Mouse (Mus musculus) telencephalon, adult 2 months (tissue): Measurements from ENCODE around the gene Akr1b10.
"Not testable (repeated sequence)": the region's sequence is repeated elsewhere in the genome, so short reads cannot be mapped to it uniquely, and the experiment has no call there.

Experiments
- DNase-seq: peaks from one replicate; pipeline ENCODE4 v3.0.0-alpha.2; 2011; ENCODE audit warnings: low read depth, low spot score

The Akr1b10 gene

DNA sequence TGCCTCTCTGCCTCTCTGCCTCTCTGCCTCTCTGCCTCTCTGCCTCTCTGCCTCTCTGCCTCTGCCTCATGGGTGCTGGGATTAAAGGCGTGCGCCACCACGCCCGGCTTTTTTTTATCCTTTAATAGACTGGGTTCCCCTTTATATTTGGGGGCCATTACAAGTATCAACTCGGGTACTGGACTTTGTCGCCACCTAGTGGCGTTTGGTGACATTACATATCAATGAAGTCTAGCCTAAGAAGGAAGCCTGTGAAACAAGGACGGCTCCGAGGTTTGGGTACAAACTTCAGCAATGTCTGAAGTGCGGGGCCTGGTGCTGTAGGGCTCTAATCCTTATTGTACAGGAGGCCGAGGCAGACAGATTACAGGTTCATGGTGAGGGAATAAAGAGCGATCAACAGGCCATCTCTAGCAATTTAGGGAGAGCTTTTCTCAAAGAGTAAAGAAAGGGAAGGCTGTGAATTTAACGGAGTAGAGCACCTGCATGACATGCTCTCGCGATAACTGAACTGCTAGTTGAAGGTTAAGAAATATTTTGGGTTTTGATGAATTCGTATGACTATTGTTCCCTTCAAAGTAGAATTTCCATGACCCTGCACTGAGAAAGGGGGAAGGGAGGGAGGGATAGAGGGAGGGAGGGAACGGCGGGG lies 12.2 kb upstream of the Akr1b10 start:
- peak; percentile 40 for DNase-seq

DNA sequence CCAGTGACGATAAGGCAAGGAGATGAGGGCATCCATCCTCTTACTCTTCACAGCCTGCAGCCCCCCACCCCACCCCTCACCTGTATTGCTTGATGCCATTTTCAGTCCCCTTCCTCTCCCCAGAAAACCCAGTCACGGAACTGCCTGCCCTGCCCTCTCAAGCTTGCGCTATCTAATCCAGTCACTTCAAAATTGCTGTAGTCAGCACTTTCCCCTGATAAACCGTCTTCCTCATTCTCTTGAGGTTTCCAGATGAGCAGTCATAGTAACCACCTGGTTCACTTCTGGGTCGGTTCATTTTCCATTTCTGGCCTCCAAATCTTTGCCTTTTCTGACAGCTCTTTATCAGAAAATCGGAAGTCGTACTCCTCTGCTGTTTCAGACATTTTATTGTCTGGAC lies 10.2 kb upstream of the Akr1b10 start:
- DNase-seq, result no peak

- DNase-seq, result not testable (repeated sequence)
These were observed 8.1 kb upstream of the Akr1b10 start for GRCm38 (mm10) chr6:34375888-34376287.

DNA sequence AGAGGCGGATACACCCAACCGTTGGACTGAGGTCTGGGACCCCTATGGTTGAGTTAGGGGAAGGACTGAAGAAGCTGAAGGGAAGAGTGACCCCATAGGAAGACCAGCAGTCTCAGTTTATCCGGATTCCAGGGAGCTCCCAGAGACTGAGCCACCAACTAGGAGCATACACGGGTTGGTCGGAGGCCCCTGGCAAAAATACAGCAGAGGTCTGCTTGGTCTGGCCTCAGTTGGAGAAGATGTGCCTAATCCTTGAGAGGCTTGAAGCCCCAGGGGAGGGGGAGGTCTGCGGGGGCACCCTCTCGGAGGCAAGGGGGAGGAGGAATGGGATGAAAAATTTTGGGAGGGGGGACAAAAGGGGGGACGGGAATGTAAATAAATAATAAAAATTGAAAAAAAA lies 617 bp upstream of the Akr1b10 start:
- DNase-seq, result no peak

DNA sequence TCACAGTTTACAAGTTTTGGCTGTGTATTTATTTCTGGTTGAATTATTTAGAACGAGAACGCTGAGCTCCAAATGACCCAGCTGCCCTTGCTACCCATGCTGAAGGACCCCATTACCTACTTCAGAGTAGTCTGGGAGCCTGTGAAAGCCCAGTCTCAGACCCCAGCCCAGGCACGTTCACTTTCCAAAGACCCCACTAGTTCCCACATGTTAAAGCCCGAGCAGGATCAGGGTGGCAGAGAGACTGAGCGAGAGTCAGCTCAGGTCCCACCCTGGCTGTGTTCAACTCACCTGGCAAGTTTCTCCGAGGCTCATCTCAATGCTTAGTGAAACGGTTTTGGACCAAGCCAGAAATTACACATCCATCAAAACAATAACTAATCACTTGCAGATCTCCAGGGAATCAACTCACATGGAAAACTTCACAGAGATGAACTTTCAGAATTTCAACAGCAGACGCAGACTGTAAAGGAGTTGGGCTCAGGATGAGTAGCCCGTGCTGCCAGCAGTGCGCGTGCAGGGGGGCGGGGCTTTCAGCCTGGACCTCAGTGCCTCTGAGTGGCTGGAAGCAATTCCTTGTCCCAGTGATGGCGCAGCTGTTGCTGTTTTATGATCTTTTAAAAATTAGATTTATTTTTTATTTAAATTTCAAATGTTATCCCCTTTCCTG lies 818 bp downstream of the Akr1b10 start:
- no peak for DNase-seq

- DNase-seq, result no peak
These were observed 4.6 kb downstream of the Akr1b10 start for GRCm38 (mm10) chr6:34388420-34389156.

- DNase-seq, result no peak
These were observed 11.9 kb downstream of the Akr1b10 start for GRCm38 (mm10) chr6:34395897-34396296.

GRCm38 (mm10) chr6:34398431-34398830 lies 14.4 kb downstream of the Akr1b10 start:
- no peak for DNase-seq

DNA sequence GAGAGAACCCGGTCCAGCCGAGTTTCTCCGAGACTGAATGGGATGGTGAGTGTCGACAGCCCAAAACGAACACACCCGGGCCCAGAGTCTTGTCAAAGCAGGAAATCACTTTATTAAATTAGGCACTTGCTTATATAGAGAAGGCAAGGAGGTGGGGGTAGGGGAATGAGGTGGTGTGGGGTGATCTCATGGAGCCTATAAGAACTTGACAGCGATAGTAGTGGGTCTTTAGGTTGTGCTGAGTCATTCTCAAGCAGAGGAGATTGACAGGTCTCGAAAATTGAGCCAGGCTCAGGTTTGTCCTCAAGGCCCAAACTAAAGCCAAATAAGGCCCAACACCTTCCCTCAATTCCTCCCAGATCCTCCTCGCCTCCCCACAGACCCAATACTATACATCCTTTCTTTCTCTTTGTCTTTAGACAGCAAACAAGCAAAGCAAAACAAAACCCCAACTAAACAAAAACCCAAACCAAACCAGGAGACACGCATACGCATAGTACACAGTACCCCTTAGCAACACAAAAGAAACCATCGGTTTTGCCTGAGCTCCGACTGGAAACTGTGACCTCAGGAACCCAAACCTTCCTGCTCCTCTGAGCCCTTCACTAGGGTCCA lies 15.7 kb downstream of the Akr1b10 start:
- DNase-seq, result no peak

DNA sequence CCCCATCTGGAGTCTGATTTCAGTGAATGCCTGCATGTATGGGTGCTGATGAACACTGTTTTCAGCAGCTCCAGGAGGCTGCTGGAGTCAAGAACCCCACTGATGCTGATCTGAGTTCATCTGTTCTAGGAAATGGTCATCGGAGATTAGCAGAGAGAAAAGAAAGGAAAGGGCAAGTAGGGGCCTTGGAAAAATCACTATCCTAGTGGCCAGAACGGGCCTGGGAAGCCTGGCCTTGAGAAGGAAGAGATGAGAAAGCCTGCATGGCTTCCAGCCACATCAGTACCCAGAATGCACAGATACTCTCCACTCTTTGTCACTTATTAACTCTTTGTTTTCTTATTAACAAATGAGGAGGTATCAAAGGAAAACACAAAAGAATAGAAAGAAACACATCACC lies 16.7 kb downstream of the Akr1b10 start:
- no peak for DNase-seq

DNA sequence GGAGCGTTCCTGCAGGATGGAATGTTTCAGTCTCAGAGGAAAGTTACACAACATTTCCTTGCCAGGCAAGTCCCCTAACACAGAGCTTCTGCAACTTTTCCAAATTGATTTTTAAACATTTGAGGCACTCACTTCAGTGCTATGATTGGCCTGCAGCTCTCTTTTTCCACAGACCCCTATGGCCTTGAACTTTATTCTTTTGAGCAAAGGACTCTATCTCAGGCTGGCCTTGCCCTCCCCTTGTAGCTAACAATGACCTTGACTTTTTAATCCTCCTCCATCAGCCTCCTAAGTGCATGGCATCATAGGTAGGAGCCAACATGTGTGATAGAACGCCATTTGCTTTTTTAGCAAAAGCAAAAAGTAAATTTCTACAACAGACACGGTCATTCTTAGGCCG lies 22.7 kb downstream of the Akr1b10 start:
- DNase-seq, result no peak

DNA sequence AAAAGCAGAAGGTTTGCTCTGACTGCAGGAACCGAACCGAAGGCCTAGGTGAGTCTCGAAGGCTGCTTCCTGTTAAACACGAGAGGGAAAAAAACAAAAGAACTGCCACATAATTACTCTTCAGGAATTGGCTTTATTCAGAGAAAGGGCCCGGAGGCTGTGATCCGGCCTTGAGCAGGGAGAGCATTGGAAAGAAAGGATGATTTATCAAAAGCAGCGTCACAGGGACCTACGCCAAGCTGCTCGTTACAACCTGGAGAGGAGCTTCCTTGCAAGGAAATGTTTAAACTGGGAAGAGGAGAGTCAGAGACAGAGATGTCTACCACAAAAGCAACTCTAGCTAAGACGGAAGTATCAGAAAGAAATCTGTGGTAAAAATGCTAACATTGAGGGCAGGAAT lies 23.4 kb downstream of the Akr1b10 start:
- no peak for DNase-seq

DNA sequence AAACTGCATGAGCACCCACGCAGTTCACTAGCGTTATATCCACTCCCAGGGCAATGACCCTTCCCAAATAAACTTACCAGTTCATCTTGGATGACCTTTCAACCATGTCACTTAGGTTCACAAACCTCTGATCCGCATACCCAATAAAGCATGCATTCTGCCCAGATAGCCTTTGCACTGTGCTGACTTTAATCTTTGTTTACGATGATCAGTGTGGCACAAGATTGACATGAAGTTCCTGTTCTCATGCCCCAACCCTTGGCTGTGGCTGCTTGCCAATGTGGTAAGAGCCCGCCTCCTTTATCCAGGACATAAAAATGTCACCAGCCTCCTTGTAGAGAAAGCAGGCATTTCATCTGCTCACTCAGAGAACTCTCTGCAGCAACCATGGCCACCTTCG lies 28.0 kb downstream of the Akr1b10 start, which contains the start of gene Akr1b7:
TSS of gene Akr1b7 (plus strand) at position 312 of the 400 bp plus-strand sequence.
- DNase-seq, result no peak

DNA sequence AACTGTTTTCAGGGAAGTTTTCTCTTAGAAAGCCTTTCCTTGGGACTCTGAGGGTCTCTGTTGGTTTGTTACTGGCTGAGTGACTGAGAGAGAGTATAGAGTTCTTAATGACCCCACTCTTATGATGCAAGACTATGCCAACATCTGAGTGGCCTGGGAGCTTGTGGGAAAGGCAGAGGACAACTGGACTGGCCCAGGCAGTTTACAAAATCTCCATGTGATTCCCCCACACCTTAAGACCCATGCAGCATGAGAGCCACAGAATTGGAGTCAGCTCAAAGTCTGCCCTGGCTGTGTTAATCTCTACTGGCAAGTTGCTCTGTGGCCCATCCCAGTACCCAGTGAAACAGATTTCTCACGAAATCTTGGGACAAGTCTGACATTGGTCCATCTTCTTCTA lies 28.7 kb downstream of the Akr1b10 start:
- DNase-seq, result no peak

DNA sequence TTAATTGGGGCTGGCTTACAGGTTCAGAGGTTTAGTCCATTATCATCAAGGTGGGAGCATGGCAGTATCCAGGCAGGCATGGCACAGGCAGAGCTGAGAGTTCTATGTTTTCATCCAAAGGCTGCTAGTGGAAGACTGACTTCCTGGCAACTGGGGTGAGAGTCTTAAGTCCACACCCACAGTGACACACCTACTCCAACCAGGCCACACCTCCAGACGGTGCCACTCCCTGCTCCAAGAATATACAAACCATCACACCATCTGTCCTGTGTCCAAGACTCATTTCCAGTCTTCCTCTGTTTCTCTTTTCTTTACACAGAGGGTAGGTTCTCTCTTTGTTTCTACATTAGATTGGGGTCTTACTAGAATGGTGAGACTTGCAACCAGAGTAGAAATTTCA lies 29.4 kb downstream of the Akr1b10 start:
- DNase-seq, result not testable (repeated sequence)

DNA sequence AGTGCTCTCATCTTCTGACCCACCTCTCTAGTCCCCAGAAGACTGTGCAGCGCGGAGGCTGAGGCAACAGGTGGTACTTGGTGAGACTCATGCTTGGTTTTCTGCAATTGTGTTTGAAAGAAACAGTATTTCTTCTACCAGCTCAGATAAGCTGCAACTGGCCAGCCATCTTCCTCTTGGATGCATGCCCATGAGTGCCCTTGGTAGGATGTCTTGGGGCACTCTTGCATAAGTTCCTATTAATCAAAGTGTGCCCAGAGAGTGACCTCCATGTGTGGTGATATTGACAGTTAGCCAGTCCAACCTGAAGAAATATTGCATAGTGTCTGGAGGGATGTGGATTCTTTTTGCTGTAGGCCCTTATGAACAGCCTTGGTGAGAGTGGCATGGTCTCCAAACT lies 32.5 kb downstream of the Akr1b10 start:
- no peak for DNase-seq

DNA sequence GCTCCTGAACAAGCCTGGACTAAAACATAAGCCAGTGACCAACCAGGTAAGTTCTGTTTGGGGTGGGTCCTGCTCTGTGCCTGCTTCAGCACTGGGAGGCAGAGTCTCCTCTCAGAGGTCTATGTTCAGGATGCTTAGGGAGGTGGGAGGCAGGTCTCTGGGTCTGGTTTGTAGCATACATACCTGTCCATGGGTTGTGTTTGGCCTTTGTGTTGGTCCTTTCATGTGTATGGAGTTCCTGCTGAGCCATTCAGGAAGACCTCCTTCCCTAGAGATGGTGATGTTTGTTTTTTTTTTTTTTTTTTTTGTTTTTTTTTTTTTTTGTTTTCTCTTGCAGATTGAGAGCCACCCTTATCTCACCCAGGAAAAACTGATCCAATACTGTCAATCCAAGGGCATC lies 35.1 kb downstream of the Akr1b10 start:
- DNase-seq, result no peak

DNA sequence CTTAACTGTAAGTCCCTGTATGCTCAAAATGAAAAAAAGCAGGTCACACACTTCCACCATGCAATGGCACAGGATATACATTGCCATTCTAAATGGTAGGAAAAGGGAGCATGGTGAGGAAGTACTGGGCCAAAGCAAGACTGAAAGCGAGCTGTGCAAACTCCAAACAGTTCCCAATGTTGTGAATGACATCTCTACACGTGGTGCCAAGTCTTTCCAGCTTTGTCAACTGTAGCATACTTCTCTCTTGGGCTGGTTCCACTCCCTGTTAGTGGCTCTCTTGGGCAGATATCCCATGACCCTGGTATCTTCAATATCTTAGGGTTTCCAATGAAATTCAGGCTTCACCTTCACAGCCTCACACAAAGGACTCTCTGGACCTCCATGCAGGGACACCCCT lies 55.0 kb downstream of the Akr1b10 start:
- DNase-seq, result no peak

- DNase-seq, result no peak
These were observed 57.7 kb downstream of the Akr1b10 start for GRCm38 (mm10) chr6:34441556-34442257.

DNA sequence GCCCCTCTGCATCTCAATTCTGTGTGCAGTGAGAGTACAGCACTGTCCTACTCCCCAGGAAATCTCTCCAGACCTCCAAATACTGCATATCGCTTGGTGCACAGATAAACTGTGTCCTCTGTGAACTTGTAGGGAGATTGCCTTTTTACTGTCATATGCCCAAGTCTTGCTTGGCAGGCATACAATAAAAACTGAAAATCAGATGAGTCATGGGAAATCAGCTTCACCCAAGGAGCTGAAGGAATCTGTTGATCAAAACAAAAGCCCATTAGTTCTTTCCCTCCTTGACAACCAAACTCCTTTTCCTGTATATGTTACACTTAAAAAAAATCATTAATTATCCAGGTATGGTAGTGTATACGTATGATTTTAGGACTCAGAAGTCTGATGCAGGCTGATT lies 59.8 kb downstream of the Akr1b10 start:
- no peak for DNase-seq
